Mouse (Mus musculus) left cerebral cortex, postnatal 14 days (tissue): ENCODE measurements around the gene Atf6. TPM values are rescaled to one million over a fixed set of nuclear protein-coding genes. Genes with fewer than 3 reads are reported as not detected.

ENCODE experiments used
- DNase-seq, 2 experiments: peaks; one replicate each; pipeline ENCODE4 v3.0.0; 2021 to 2022; ENCODE audit warnings: low spot score in 2 of 2, mixed read lengths in 1 of 2
- intact Hi-C: fragments of 180-260 bp; cut with DNase I; formaldehyde crosslinking; loops from one replicate; pipeline ENCODE4 v1.15.1; 2025
- long read RNA-seq, 2 experiments: library from polyadenylated mRNA; stranded (forward); transcript quantifications; one replicate each; pipeline ENCODE4 v2.0.0; 2021
- total RNA-seq, 2 experiments: library from RNA; stranded (reverse); gene quantifications; 2 replicates each; pipeline ENCODE4 v1.2.3; 2021

The Atf6 gene
- total RNA-seq: 10 to 100 TPM; 33.2 to 34.6 TPM
- long read RNA-seq, experiment 1, full-length matches to known transcripts: 2 of 10 reads
- long read RNA-seq, experiment 1, partial matches to known transcripts: 7 of 10 reads
- long read RNA-seq, experiment 1, other reads (novel, unspliced or antisense): 1 of 10 reads
- long read RNA-seq, experiment 2, full-length matches to known transcripts: 2 of 15 reads
- long read RNA-seq, experiment 2, partial matches to known transcripts: 5 of 15 reads
- long read RNA-seq, experiment 2, other reads (novel, unspliced or antisense): 8 of 15 reads

DNA sequence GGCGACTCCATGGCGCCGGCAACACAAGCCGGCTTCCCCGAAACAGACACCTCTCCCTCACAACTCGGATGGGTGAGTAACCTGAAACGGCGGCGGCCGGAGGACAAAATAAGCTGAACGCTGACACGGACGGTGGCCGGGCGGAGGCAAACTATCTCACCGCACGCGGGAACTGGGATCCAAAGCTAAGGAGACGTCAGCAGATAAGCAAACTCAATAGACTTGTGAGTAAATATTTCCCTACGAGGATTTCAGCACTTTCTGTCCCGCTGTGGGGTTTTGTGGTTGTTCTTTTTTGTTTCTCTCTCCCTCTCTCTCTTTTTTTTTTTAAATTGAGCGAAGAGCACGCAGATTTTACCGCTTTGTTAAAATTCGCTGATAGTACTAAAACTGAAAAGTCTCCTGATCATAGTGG lies at the start of gene Atf6:
Atf6 (minus strand) TSS at position 81 of the 415 bp plus-strand sequence.
- intact Hi-C loops: no loop called here
- DNase-seq: peak; percentile 96

DNA sequence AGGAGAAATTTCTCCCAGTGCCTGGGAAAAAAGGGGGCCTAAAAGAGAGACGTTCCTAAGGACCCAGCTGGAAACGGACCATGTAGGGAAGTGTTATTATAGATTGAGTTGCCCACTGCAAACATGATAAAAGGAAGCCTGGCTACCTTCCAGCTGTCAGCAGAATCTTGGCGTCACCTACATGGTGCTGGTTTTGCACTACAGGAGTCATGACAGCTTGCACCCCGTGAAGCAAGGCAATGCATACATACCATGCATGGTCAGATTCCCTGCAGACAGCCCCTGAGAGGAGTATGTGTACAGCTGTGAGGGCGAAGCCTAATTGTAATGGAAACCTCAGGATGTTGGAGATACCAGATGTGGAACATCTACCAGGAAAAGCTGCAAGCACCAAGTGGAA lies 48.1 kb upstream of the Atf6 start:
- no peak for DNase-seq
- intact Hi-C loops: no loop called here

GRCm38 (mm10) chr1:170912891-170913615 lies 45.5 kb upstream of the Atf6 start, which contains the start of gene Fcrlb:
Gene Fcrlb (minus strand): TSS chr1:170912941.
- DNase-seq: no peak
- intact Hi-C loops: no loop called here

DNA sequence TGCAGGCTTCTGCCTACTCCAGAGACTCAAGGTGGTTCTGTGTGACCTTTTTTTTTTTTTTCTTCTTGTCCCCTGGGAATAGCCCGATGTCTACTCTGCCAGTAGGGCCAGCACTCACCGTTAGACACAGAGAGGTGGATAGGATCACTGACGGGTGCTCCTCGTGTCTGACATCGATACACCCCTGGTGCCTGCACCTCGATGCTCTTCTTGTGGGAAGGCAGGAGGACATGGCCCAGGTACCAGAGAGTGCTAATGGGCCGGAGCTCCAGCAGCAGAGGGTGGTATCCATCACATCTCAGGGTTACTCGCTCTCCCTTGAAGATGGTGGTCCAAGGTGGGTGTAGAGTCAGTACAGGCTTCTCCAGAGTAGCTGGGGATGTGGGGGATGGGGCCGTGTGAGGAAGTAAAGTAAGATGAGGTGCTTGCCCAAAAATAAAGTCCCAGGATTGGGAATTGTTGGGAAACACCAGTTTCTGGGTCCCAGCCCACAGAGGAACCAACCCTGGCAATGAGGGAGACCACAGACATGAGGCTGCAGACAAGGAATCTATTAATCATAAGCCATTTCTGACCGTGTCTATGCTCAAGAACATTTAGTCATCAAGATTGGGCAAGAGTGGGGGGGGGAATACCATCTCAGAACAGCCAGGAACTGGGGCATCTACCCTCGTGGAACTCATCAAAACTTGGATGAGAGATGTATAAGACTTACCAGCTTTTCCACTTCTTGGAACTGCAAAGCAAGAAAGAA lies 44.5 kb upstream of the Atf6 start:
- no peak for DNase-seq
- intact Hi-C loops: no loop called here

GRCm38 (mm10) chr1:170908341-170908740 lies 40.8 kb upstream of the Atf6 start:
- no peak for DNase-seq
- intact Hi-C loops: loop anchor here (2.0 kb wide), 1 partner anchor 76 kb away; no protein-coding TSS in a partner anchor

- intact Hi-C loops: loop anchor here (2.0 kb wide), 1 partner anchor 77 kb away; no protein-coding TSS in a partner anchor
- DNase-seq: peak in 1 of 2 experiments; percentile 34
Observed at GRCm38 (mm10) chr1:170907456-170908191, 40.1 kb upstream of the Atf6 start.

- DNase-seq: no peak
- intact Hi-C loops: no loop called here
Observed at GRCm38 (mm10) chr1:170907111-170907455, 39.5 kb upstream of the Atf6 start.

- intact Hi-C loops: no loop called here
- DNase-seq: no peak
Observed at GRCm38 (mm10) chr1:170903485-170903884, 35.9 kb upstream of the Atf6 start.

GRCm38 (mm10) chr1:170901536-170902238 lies 34.1 kb upstream of the Atf6 start:
- intact Hi-C loops: loop anchor here (1.0 kb wide), 1 partner anchor 91 kb away; no protein-coding TSS in a partner anchor
- DNase-seq: peak; percentile 87 to 89

GRCm38 (mm10) chr1:170900799-170901467 lies 33.4 kb upstream of the Atf6 start:
- intact Hi-C loops: loop anchor here (1.0 kb wide), 1 partner anchor 91 kb away; no protein-coding TSS in a partner anchor
- peak; percentile 81 for DNase-seq

GRCm38 (mm10) chr1:170898413-170899075 lies 31.0 kb upstream of the Atf6 start:
- intact Hi-C loops: no loop called here
- no peak for DNase-seq

- DNase-seq: no peak
- intact Hi-C loops: no loop called here
Observed at GRCm38 (mm10) chr1:170896651-170897281, 29.2 kb upstream of the Atf6 start.

- intact Hi-C loops: no loop called here
- DNase-seq: peak; percentile 51 to 71
Observed at GRCm38 (mm10) chr1:170894603-170895602, 27.3 kb upstream of the Atf6 start.

DNA sequence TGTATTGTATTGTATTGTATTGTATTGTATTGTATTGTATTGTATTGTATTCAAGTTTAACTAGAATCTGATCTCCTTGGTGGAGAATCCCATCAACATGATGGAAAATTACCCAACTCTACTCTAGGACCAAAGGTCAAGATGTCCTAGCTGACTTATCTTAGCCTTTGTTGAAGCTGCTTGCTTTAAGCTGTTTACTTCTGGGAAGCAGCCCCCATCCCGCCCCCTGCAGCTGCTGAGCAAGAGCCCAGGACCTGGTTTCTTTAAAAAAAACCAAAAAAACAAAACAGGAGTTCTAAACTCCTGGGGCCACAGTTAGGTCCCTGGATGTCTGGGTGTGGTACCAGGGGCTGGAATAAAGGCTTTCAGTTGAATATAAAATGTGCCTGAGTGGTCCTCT lies 24.7 kb upstream of the Atf6 start:
- no peak for DNase-seq
- intact Hi-C loops: no loop called here

GRCm38 (mm10) chr1:170891646-170892045 lies 24.1 kb upstream of the Atf6 start:
- no peak for DNase-seq
- intact Hi-C loops: no loop called here

DNA sequence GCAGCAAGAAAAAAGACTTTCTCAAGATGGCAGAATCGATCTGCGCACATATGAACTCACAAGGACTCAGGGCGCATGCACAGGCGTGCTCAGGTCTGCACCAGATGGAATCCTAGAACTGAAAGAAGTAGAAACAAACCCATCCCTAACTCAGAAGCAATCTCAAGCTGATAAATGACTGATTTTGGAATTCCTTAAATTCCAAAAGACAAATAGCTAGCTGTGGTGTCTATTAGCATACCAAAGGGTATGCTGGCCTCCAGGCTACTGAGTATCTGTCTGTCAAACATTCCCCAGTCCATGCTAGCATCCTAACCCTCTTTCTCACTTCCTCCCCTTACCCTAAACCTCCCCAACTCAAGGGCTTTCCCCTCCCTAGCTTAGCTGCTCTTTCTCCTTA lies 21.7 kb upstream of the Atf6 start:
- intact Hi-C loops: no loop called here

More for the DNA sequence above, 21.7 kb upstream of the Atf6 start:
- DNase-seq: no peak
